Mouse (Mus musculus): ENCODE measurements at regions not wholly inside any gene's neighbourhood (a gene's known extent, or its start where the extent isn't known, plus 50 kb on each side); places are given as distances from the start of the nearest gene placed in this dataset.

- no peaks in the 10 kb centered on the region for H3K27me3 ChIP-seq (replicated peaks; ENCODE audit: control insufficient read depth, insufficient read depth, low read length)
- no peak overlapping the region for H3K4me2 ChIP-seq (replicated peaks; ENCODE audit: low read depth)
- no peak for TF ChIP-seq CTCF (IDR thresholded peaks at IDR 0.05; ENCODE audit: low read depth)
- no peaks in the 10 kb centered on the region for H3K9me3 ChIP-seq (ENCODE audit: control insufficient read depth)
- ATAC-seq, result no peak
- 0 out of 2 replicates have a peak, but pooled peaks cover 7% of the 10 kb centered on the region for H3K4me1 ChIP-seq (replicated peaks; ENCODE audit: control insufficient read depth, insufficient read depth, low read length)
- H3K27ac ChIP-seq (ENCODE audit: low read depth, low read length), result no peak overlapping the region
- no peak overlapping the region for H3K4me3 ChIP-seq (ENCODE audit: low read depth, low read length)
- H3K36me3 ChIP-seq (ENCODE audit: control insufficient read depth, insufficient read depth), result no peaks in the 10 kb centered on the region
- WGBS, result 86% methylated on average over 2 of the region's 2 CpGs
- H3K9ac ChIP-seq (ENCODE audit: low read depth, low read length), result no peak overlapping the region
Measured at GRCm38 (mm10) chr2:38460367-38460766, 51.1 kb upstream of the Nek6 start.

GRCm38 (mm10) chr2:38460825-38461540, 50.5 kb upstream of the Nek6 start:
- no peak overlapping the region for H3K27ac ChIP-seq (ENCODE audit: low read depth, low read length)
- WGBS, result 56% methylated on average over 6 of the region's 6 CpGs
- H3K4me1 ChIP-seq (replicated peaks; ENCODE audit: control insufficient read depth, insufficient read depth, low read length), result 0 out of 2 replicates have a peak, but pooled peaks cover 7% of the 10 kb centered on the region
- H3K36me3 ChIP-seq (ENCODE audit: control insufficient read depth, insufficient read depth), result no peaks in the 10 kb centered on the region
- no peaks in the 10 kb centered on the region for H3K27me3 ChIP-seq (replicated peaks; ENCODE audit: control insufficient read depth, insufficient read depth, low read length)
- no peak overlapping the region for H3K9ac ChIP-seq (ENCODE audit: low read depth, low read length)
- no peak overlapping the region for H3K4me2 ChIP-seq (replicated peaks; ENCODE audit: low read depth)
- ATAC-seq, result no peak
- no peak for TF ChIP-seq CTCF (IDR thresholded peaks at IDR 0.05; ENCODE audit: low read depth)
- H3K4me3 ChIP-seq (ENCODE audit: low read depth, low read length), result no peak overlapping the region
- H3K9me3 ChIP-seq (ENCODE audit: control insufficient read depth), result no peaks in the 10 kb centered on the region

Data from intestine, postnatal 0 days (tissue).